Mouse (Mus musculus) small intestine, adult 2 months (tissue): ENCODE measurements around the gene Dynll2.

Experiments used
- CTCF ChIP-seq: fragments of 200-500 bp; IDR thresholded peaks from 2 replicates; pipeline ENCODE4 v1.5.1; 2012; ENCODE audit warnings: low read depth, mild to moderate bottlenecking, control low read depth, inconsistent platforms, low read length, moderate library complexity, mixed read lengths; ENCODE audit not compliant: insufficient replicate concordance, insufficient read length; ENCODE audit errors: extremely low read depth
- POLR2A ChIP-seq: fragments of 200-500 bp; IDR thresholded peaks from 2 replicates; pipeline ENCODE4 v1.6.1; 2012; ENCODE audit warnings: low read depth, mild to moderate bottlenecking, control low read depth, inconsistent platforms, low read length, moderate library complexity

DNA sequence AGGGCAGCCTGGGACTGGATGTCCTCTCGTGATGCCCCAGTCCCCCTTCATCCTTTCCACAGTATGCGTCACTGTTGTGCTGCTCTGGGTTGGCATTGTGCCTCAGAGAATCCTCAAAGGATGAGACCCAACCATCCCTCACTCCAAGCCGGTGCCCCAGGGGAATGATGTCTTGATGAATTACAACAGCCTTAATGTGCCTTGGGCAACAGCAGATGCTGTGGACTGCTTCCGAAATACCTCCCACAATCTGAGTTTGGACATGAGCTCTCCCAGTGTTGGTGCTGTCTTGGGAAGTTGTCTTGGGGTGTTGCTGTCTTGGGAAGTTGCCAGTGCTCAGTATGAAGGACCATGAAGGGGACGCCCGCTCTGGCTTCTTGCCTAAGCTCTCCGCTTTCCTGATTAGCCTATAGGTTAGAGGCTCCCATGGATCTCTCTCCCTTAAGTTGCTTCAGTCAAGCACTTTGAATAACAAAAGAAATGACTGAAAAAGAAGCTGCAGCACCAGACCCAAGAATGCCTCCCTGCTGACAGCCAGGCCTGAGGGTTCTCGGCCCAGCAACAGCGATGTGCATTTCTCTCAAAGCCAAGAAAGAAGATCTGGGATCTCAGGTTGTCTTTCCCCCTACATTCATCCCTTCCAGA is 40.2 kb upstream of the Dynll2 start:
- no peak for TF ChIP-seq POLR2A
- no peak for TF ChIP-seq CTCF
